Mouse (Mus musculus) forebrain, postnatal 0 days (tissue): ENCODE data around the gene Snx1. TPM values are rescaled to one million over a fixed set of nuclear protein-coding genes. Genes with fewer than 3 reads are reported as not detected.

ENCODE experiments used
- ATAC-seq: fragments of 200-750 bp; cut with Nextera tagmentation; 2 replicates; pipeline ENCODE4 v1.8.0; 2017; ENCODE audit warnings: mild to moderate bottlenecking, moderate library complexity
- DNase-seq: peaks from one replicate; pipeline ENCODE4 v3.0.0-alpha.2; 2015
- H3K27ac ChIP-seq: fragments of 300-500 bp; sonication (generic); 2 replicates; pipeline ENCODE4 v1.5.1; 2014; ENCODE audit warnings: low read depth, mild to moderate bottlenecking, antibody characterized with exemption, low read length, moderate library complexity, mixed read lengths
- H3K27me3 ChIP-seq: fragments of 300-500 bp; sonication (generic); 2 replicates; pipeline ENCODE4 v1.6.1; 2014; ENCODE audit warnings: mild to moderate bottlenecking, low read length, mixed read lengths; ENCODE audit not compliant: insufficient read depth
- H3K36me3 ChIP-seq: fragments of 300-500 bp; sonication (generic); 2 replicates; pipeline ENCODE4 v1.6.1; 2014; ENCODE audit warnings: mild to moderate bottlenecking, moderate library complexity; ENCODE audit not compliant: insufficient read depth
- H3K4me1 ChIP-seq: fragments of 300-500 bp; sonication (generic); 2 replicates; pipeline ENCODE4 v1.6.1; 2014; ENCODE audit warnings: antibody characterized with exemption; ENCODE audit not compliant: insufficient read depth
- H3K4me2 ChIP-seq: fragments of 300-500 bp; sonication (generic); 2 replicates; pipeline ENCODE4 v1.6.1; 2014; ENCODE audit warnings: low read depth, mild to moderate bottlenecking, moderate library complexity
- H3K4me3 ChIP-seq: fragments of 300-500 bp; sonication (generic); 2 replicates; pipeline ENCODE4 v1.5.1; 2014; ENCODE audit warnings: low read depth, low read length, mixed read lengths
- H3K9ac ChIP-seq: fragments of 300-500 bp; sonication (generic); 2 replicates; pipeline ENCODE4 v1.6.1; 2014; ENCODE audit warnings: mild to moderate bottlenecking
- H3K9me3 ChIP-seq: fragments of 300-500 bp; sonication (generic); 2 replicates; pipeline ENCODE4 v1.6.1; 2016; ENCODE audit warnings: low read length
- CTCF ChIP-seq: sonication (generic); IDR thresholded peaks from 2 replicates; pipeline ENCODE4 v1.5.1; 2016; ENCODE audit warnings: antibody characterized with exemption, control low read depth, low read depth
- WGBS: fragments of 180-500 bp; shearing (Covaris S2); extraction: QIAGEN DNeasy Blood & Tissue Kit; methylation state at CpG from one replicate; pipeline ENCODE4 v1.1.7; 2014; 5-methylcytosine and 5-hydroxymethylcytosine counted together
- polyA plus RNA-seq: library from polyadenylated mRNA; unstranded; fragments of >200 nt; fragmentation: Nextera tagmentation; extraction: Ambion mirVana; gene quantifications from 2 replicates; pipeline ENCODE4 v1.2.1, GENCODE M21; 2015
- total RNA-seq: library from RNA; depleted of rRNA; stranded (reverse); fragments of >200 nt; gene quantifications from 2 replicates; pipeline ENCODE4 v1.2.3, GENCODE M21; 2014

The Snx1 gene
- total and polyA plus RNA-seq, 2 experiments from 2014 or later, result 51.5 to 59.8 TPM

DNA sequence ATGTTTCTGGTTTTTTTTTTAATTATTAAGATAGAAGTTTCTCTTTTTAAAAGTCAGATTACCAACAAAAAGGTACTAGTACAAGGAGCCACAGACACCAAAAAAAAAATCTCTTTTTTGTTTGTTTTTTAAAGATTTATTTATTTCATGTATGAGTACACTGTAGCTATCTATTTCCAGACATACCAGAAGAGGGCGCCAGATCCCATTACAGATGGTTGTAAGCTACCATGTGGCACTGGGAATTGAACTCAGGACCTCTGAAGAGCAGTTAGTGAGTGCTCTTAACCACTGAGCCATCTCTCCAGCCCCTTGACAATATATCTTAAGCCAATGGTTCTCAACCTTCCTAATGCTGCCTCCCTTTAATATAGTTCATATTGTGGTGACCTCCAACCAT, 72.8 kb downstream of the Snx1 start:
- WGBS, result 17% methylated on average over 1 of the region's 1 CpGs
- ATAC-seq, result no peak
- H3K9me3 ChIP-seq, result no peaks in the 10 kb centered on the region
- TF ChIP-seq CTCF, result no peak
- H3K9ac ChIP-seq, result no peak overlapping the region
- no peaks in the 10 kb centered on the region for H3K4me1 ChIP-seq
- H3K27ac ChIP-seq, result no peak overlapping the region
- no peaks in the 10 kb centered on the region for H3K27me3 ChIP-seq
- no peaks in the 10 kb centered on the region for H3K36me3 ChIP-seq
- no peak overlapping the region for H3K4me2 ChIP-seq
- no peak overlapping the region for H3K4me3 ChIP-seq
- DNase-seq, result no peak

DNA sequence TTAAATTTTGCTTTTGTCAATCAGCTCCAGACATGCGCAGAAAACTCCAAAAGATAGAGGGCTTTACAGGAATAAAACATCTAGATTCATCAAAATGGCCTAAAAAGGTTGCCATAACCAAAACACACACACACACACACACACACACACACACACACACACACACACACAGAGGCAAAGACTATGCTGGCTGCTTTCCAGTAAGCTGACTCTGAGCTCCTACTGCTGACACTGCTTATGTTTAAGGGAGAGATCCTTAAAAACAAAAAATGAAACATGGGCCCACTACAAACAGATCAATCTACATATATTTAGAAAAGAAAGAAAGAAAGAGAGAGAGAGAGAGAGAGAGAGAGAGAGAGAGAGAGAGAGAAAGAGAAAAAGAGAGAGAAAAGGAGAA, 73.7 kb downstream of the Snx1 start:
- WGBS, result 93% methylated on average over 1 of the region's 1 CpGs
- ATAC-seq (no peak), DNase-seq (no peak)
- no peak overlapping the region for H3K4me3 ChIP-seq
- no peak overlapping the region for H3K9ac ChIP-seq
- H3K27ac ChIP-seq, result no peak overlapping the region
- no peaks in the 10 kb centered on the region for H3K27me3 ChIP-seq
- no peaks in the 10 kb centered on the region for H3K4me1 ChIP-seq
- no peaks in the 10 kb centered on the region for H3K36me3 ChIP-seq
- no peak for TF ChIP-seq CTCF
- H3K4me2 ChIP-seq, result no peak overlapping the region
- H3K9me3 ChIP-seq, result no peaks in the 10 kb centered on the region

DNA sequence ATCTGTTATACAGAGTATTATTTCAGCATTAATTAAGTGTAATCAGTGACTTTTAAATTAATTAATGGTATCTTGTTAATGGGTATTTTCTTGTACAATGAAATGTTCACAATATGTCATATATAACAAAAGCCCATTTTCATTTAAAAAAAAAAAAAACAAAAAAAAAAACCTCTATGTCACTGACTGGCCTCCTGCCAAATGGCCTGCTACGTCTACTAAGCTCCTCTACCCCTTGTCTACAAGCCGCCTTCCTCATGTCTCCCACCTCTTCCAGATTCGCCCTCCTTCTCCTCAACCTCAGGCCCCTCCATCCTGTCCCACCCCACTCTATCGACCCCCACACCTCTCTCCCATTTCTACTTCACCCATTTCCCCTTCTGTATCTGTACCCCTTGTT, 74.9 kb downstream of the Snx1 start:
- no peak for ATAC-seq
- Histone ChIP-seq H3K27me3 (no peaks in the 10 kb centered on the region), H3K9me3 (no peaks in the 10 kb centered on the region), H3K4me2 (no peak overlapping the region), H3K4me3 (no peak overlapping the region), H3K4me1 (no peaks in the 10 kb centered on the region), H3K36me3 (no peaks in the 10 kb centered on the region), H3K9ac (no peak overlapping the region), H3K27ac (no peak overlapping the region)
- WGBS, result 63% methylated on average over 4 of the region's 4 CpGs
- TF ChIP-seq CTCF, result no peak
- no peak for DNase-seq

DNA sequence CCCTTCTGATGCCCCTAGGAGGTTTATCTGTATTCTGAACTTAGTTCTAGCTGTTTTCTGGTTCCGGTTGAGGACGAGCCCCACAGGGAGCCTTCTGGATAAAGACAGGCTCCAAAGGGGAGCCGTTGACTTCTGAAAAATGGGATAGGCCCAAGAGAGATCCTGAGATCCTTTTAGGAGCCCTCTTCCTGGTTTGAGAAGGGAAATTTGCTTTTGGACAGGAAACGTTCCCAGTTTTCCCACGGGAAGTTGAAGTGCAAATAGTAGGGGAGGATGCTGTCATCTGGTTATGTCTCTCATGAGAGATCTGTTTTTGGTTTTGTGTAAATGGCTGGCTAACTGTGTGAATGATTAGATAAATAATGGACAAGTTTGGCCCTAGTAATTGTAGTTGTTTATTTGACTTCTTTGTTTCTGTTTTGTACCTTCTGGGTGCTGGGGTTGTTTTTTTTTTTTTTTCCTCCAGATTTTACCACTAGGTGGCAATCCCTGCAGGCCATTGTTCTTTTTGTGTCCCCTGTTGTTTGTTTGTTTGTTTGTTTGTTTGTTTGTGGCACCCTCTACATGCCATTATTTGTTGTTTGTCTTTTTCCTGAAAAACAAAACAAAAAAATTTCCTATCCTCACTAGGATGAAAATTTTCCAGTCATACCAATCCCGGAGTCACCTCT, 76.3 kb downstream of the Snx1 start:
- Histone ChIP-seq H3K4me1 (no peaks in the 10 kb centered on the region), H3K36me3 (no peaks in the 10 kb centered on the region), H3K4me2 (no peak overlapping the region), H3K27ac (no peak overlapping the region), H3K27me3 (no peaks in the 10 kb centered on the region), H3K4me3 (no peak overlapping the region), H3K9me3 (no peaks in the 10 kb centered on the region), H3K9ac (no peak overlapping the region)
- no peak for ATAC-seq
- no peak for DNase-seq
- TF ChIP-seq CTCF, result no peak
- WGBS, result 75% methylated on average over 6 of the region's 6 CpGs

DNA sequence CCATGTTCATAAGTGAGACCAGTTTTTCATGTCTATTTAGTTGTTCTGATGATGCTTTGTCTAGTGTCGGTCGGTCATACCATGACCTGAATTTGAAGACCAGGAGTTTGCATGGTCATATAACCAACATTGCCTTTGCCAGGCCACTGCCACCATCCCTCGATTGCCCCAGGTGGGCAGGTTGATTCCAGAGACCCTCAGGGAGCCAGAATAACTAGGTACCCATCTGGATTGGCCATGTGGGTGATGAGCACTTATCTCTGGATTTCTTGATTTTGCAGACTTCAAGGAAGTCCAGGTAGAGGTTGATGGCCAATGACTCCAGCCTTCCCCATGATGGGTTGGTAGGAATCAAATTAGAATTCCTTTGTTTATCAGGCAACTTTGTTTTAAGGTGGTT, 83.1 kb downstream of the Snx1 start:
- DNase-seq, result no peak
- no peaks in the 10 kb centered on the region for H3K4me1 ChIP-seq
- H3K36me3 ChIP-seq, result peaks cover 26% of the 10 kb centered on the region
- no peak overlapping the region for H3K9ac ChIP-seq
- no peak for ATAC-seq
- no peak overlapping the region for H3K4me3 ChIP-seq
- no peaks in the 10 kb centered on the region for H3K9me3 ChIP-seq
- WGBS, result over 99% methylated on average over 3 of the region's 3 CpGs
- H3K27ac ChIP-seq, result no peak overlapping the region
- no peak for TF ChIP-seq CTCF
- no peaks in the 10 kb centered on the region for H3K27me3 ChIP-seq
- H3K4me2 ChIP-seq, result no peak overlapping the region

DNA sequence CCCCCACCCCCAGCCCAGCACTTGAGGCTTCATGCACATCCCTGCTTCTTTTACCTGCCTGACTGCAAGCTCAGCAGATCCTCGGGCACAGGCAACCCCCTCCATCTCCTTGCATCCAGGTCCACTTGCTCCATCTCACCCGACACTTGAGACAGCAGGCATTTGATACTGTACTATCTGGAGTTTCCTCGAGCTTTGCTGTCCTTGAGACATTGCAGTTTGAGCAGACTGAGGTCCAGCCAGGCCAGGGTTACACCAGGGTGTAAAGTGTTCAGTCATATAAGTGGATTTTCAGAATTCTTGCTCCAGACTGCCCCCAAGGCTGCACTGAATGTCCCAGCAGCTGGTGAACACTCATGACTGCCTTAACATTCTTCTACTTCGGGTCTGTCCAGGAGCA, 84.1 kb downstream of the Snx1 start:
- Histone ChIP-seq H3K4me2 (no peak overlapping the region), H3K9me3 (no peaks in the 10 kb centered on the region), H3K27ac (no peak overlapping the region), H3K27me3 (no peaks in the 10 kb centered on the region), H3K4me3 (no peak overlapping the region), H3K4me1 (no peaks in the 10 kb centered on the region), H3K9ac (no peak overlapping the region), H3K36me3 (peaks cover 29% of the 10 kb centered on the region)
- DNase-seq, result no peak
- WGBS, result 89% methylated on average over 4 of the region's 4 CpGs
- TF ChIP-seq CTCF, result no peak
- ATAC-seq, result no peak

DNA sequence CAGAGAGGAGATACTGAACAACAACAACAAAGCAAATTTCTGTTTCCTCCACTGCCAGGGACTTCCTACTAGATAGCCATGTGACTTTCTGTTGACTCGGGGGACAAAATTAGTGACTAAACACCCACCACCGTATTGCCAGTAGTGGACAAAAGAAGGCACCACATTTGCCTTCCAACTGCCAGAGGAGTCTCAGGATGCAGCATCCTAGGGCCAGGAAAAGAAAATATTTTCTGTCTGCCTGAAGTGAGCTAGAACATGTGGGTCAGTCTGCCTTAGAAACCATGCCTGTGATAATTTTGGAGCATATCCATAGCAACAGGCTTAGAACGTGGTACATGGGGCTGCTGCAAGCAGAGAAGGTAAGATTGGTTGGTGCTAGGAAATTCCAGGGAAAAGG, 85.6 kb downstream of the Snx1 start:
- DNase-seq, result no peak
- 79% methylated on average over 3 of the region's 3 CpGs for WGBS

More for the DNA sequence above, 85.6 kb downstream of the Snx1 start:
- H3K4me3 ChIP-seq, result no peak overlapping the region
- no peaks in the 10 kb centered on the region for H3K4me1 ChIP-seq
- no peak overlapping the region for H3K9ac ChIP-seq
- no peak overlapping the region for H3K27ac ChIP-seq
- H3K27me3 ChIP-seq, result no peaks in the 10 kb centered on the region
- TF ChIP-seq CTCF, result no peak
- peaks cover 34% of the 10 kb centered on the region for H3K36me3 ChIP-seq
- H3K9me3 ChIP-seq, result no peaks in the 10 kb centered on the region
- no peak overlapping the region for H3K4me2 ChIP-seq
- ATAC-seq, result no peak
